Mouse (Mus musculus): ENCODE data around the gene Sncg.

DNA sequence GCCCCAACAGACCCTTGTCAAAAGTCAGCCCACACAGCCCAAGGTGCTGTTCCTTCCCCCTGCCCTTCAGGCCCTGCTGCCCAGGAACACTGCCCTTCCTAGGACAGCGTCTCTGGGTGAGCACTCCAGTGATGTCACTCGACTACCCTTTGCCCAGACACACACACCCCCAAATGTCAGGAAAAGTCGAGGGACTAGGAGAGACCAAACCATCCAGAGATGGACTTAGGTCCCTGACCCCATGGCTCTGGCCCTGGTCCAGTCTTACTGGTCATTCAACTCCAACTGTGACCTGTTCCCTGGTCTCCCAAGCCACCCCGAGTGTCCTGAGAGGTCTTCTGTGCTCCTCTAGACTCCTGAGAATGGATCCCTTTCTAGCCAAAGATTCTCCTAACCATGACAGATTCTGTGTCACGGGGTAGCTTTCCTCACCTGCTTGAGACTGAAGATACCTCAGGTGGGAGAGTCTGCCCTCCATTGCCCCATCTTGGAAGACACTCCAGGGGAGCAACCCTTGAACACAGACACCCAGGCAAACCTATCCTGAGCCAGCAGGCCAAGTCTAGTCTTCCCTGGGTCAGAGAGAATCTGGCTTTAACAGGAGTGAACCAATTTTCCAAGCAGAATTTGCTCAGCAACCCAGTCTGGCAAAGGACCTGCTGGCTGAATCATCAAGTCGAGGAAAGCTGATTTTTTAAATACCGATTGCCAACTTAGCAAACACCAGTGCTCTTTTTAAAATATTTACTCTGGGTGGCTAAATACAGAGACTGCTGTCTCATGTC lies 16.7 kb downstream of the Sncg start:
- TF ChIP-seq CTCF (IDR thresholded peaks at IDR 0.05; ENCODE audit: low read depth) (no peak), EP300 (optimal IDR thresholded peaks at IDR 0.05) (no peak)

All from stomach, postnatal 0 days (tissue).